Mouse (Mus musculus): ENCODE measurements around the gene Rps3a1. TPM values are rescaled to one million over a fixed set of nuclear protein-coding genes. Genes with fewer than 3 reads are reported as not detected.

Rps3a1 gene
- polyA plus RNA-seq, 2 experiments = 946 to 1,025 TPM

DNA sequence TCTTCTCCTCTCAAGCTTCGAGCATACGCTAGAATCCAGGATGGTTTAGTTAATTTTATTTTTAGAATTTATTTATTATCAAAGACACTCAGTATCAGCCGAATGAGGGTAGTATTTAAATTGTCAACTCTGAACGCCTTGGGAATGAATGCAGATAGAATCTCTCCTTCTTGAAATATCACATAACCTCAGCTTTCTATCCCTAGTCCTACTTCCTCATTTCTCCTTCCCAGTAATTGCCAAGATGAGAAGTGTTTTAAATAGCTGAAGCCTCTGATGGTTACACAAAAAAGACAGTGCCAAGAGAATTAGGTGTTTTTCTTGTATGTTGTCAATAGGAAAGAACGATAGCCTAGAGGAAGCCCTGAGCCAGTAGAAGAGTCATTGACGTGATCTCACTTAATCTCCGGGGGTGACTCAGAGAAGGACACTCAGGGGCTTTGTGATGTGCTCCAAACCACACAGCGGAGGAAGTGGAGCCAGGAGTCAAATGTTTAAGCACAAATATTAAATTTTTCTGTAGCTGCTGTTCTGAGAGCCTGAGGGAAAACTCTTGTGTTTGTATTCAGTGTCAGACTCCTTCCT lies 26.4 kb upstream of the Rps3a1 start:
- no peak overlapping the region for H3K4me3 ChIP-seq (ENCODE audit: insufficient read depth in 1 of 2, low read depth in 2 of 2, low read length in 2 of 2)
- peak in 1 of 3 experiments; percentile 2 for DNase-seq (ENCODE audit: low read depth in 3 of 3, low spot score in 3 of 3)
- H3K4me1 ChIP-seq (replicated peaks; ENCODE audit: control insufficient read depth in 2 of 2, insufficient read depth in 2 of 2, low read length in 1 of 2) = no peaks in the 10 kb centered on the region
- no peak overlapping the region for H3K4me2 ChIP-seq (ENCODE audit: low read depth)
- H3K27ac ChIP-seq = no peak overlapping the region
- H3K9me3 ChIP-seq (ENCODE audit: control insufficient read depth, low read length) = no peaks in the 10 kb centered on the region
- no peak for TF ChIP-seq EP300 (IDR thresholded peaks at IDR 0.05; ENCODE audit: low read depth)
- TF ChIP-seq CTCF (IDR thresholded peaks at IDR 0.05; ENCODE audit: low read depth) = no peak
- no peaks in the 10 kb centered on the region for H3K36me3 ChIP-seq (replicated peaks; ENCODE audit: control insufficient read depth, insufficient read depth, low read depth)
- H3K27me3 ChIP-seq (ENCODE audit: control insufficient read depth, insufficient read depth, low read length) = no peaks in the 10 kb centered on the region
- 38% methylated on average over 8 of the region's 8 CpGs for WGBS (ENCODE audit: insufficient replicate concordance)
- no peak overlapping the region for H3K9ac ChIP-seq (replicated peaks)
- ATAC-seq (ENCODE audit: insufficient read depth) = no peak

- 77% methylated on average over 9 of the region's 9 CpGs for WGBS (ENCODE audit: insufficient replicate concordance)
- no peaks in the 10 kb centered on the region for H3K9me3 ChIP-seq (ENCODE audit: control insufficient read depth, low read length)
- H3K4me1 ChIP-seq (replicated peaks; ENCODE audit: control insufficient read depth in 2 of 2, insufficient read depth in 2 of 2, low read length in 1 of 2) = no peaks in the 10 kb centered on the region
- no peaks in the 10 kb centered on the region for H3K27me3 ChIP-seq (ENCODE audit: control insufficient read depth, insufficient read depth, low read length)
- H3K9ac ChIP-seq (replicated peaks) = no peak overlapping the region
- H3K4me2 ChIP-seq (ENCODE audit: low read depth) = no peak overlapping the region
- TF ChIP-seq CTCF (IDR thresholded peaks at IDR 0.05; ENCODE audit: low read depth) = no peak
- no peak for TF ChIP-seq EP300 (IDR thresholded peaks at IDR 0.05; ENCODE audit: low read depth)
- no peak overlapping the region for H3K4me3 ChIP-seq (ENCODE audit: insufficient read depth in 1 of 2, low read depth in 2 of 2, low read length in 2 of 2)
- H3K36me3 ChIP-seq (replicated peaks; ENCODE audit: control insufficient read depth, insufficient read depth, low read depth) = no peaks in the 10 kb centered on the region
- DNase-seq (ENCODE audit: low read depth in 3 of 3, low spot score in 3 of 3) (no peak), ATAC-seq (ENCODE audit: insufficient read depth) (no peak)
- H3K27ac ChIP-seq = no peak overlapping the region
Observed at GRCm38 (mm10) chr3:86149521-86149920, 7.0 kb upstream of the Rps3a1 start.

DNA sequence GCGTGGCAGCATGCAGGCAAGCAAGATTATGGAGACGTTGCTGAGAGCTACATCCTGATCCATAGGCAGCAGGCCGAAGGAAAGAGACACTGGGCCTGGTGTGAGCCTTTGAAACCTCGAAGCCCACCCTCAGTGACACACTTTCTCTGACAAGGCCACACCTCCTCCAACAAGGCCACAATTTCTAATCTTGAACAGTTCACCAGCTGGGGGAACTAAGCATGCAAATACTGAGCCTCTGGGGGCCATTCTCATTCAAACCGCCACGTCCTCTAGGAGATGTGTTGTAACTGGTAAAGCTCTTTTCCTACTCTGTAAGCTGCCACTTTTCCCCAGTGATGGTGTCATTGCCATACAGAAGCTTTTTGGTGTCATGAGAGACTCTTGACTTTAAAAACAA lies 6.6 kb upstream of the Rps3a1 start:
- Histone ChIP-seq H3K4me1 (replicated peaks; ENCODE audit: control insufficient read depth in 2 of 2, insufficient read depth in 2 of 2, low read length in 1 of 2) (no peaks in the 10 kb centered on the region), H3K9me3 (ENCODE audit: control insufficient read depth, low read length) (no peaks in the 10 kb centered on the region), H3K4me3 (ENCODE audit: insufficient read depth in 1 of 2, low read depth in 2 of 2, low read length in 2 of 2) (no peak overlapping the region), H3K36me3 (replicated peaks; ENCODE audit: control insufficient read depth, insufficient read depth, low read depth) (no peaks in the 10 kb centered on the region), H3K27ac (no peak overlapping the region), H3K4me2 (ENCODE audit: low read depth) (no peak overlapping the region), H3K27me3 (ENCODE audit: control insufficient read depth, insufficient read depth, low read length) (no peaks in the 10 kb centered on the region), H3K9ac (replicated peaks) (no peak overlapping the region)
- ATAC-seq (ENCODE audit: insufficient read depth) (no peak), DNase-seq (ENCODE audit: low read depth in 3 of 3, low spot score in 3 of 3) (no peak)
- 69% methylated on average over 6 of the region's 6 CpGs for WGBS (ENCODE audit: insufficient replicate concordance)
- no peak for TF ChIP-seq EP300 (IDR thresholded peaks at IDR 0.05; ENCODE audit: low read depth)

DNA sequence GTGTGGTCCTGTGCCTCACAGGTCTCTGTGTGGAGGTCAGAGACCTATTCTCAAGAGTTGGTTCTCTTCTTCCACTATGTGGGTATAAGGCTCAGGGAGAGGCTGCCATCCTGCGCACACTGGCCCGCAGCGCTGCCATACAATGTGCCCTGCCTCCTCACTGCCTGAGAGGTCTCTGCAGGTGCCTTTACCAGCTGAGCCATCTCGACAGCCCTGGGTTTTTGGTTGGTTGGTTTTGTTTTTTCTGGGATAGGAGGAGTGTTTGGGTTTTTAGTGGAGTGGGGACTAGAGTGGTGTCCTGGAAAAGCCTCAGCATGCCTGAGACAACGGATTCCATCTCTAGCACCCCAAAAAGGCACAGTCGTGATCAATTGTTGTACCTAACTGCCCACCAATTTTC lies 841 bp upstream of the Rps3a1 start:
- ATAC-seq (ENCODE audit: insufficient read depth) (no peak), DNase-seq (ENCODE audit: low read depth in 3 of 3, low spot score in 3 of 3) (no peak)
- no peak overlapping the region for H3K9ac ChIP-seq (replicated peaks)
- H3K9me3 ChIP-seq (ENCODE audit: control insufficient read depth, low read length) = no peaks in the 10 kb centered on the region
- TF ChIP-seq EP300 (IDR thresholded peaks at IDR 0.05; ENCODE audit: low read depth) (no peak), CTCF (IDR thresholded peaks at IDR 0.05; ENCODE audit: low read depth) (no peak)
- no peak overlapping the region for H3K27ac ChIP-seq
- 79% methylated on average over 6 of the region's 6 CpGs for WGBS (ENCODE audit: insufficient replicate concordance)
- H3K4me2 ChIP-seq (ENCODE audit: low read depth) = peak overlapping the region; percentile 50; the same call in 1 of the 2 replicates
- H3K27me3 ChIP-seq (ENCODE audit: control insufficient read depth, insufficient read depth, low read length) = no peaks in the 10 kb centered on the region
- H3K36me3 ChIP-seq (replicated peaks; ENCODE audit: control insufficient read depth, insufficient read depth, low read depth) = peaks cover 31% of the 10 kb centered on the region
- no peak overlapping the region for H3K4me3 ChIP-seq (ENCODE audit: insufficient read depth in 1 of 2, low read depth in 2 of 2, low read length in 2 of 2)
- H3K4me1 ChIP-seq (replicated peaks; ENCODE audit: control insufficient read depth in 2 of 2, insufficient read depth in 2 of 2, low read length in 1 of 2) = peaks cover 4 to 13% of the 10 kb centered on the region in 2 experiments

- Histone ChIP-seq H3K4me2 (ENCODE audit: low read depth) (peak overlapping the region; percentile 50), H3K36me3 (replicated peaks; ENCODE audit: control insufficient read depth, insufficient read depth, low read depth) (peaks cover 35% of the 10 kb centered on the region), H3K9me3 (ENCODE audit: control insufficient read depth, low read length) (no peaks in the 10 kb centered on the region), H3K4me1 (replicated peaks; ENCODE audit: control insufficient read depth in 2 of 2, insufficient read depth in 2 of 2, low read length in 1 of 2) (peaks cover 4 to 13% of the 10 kb centered on the region in 2 experiments), H3K9ac (replicated peaks) (no peak overlapping the region; the same call in 1 of the 2 replicates), H3K27me3 (ENCODE audit: control insufficient read depth, insufficient read depth, low read length) (no peaks in the 10 kb centered on the region), H3K4me3 (ENCODE audit: insufficient read depth in 1 of 2, low read depth in 2 of 2, low read length in 2 of 2) (peak overlapping the region in 1 of 2 experiments; percentile 99; a peak in 2 of 4 replicates), H3K27ac (no peak overlapping the region)
- DNase-seq (ENCODE audit: low read depth in 3 of 3, low spot score in 3 of 3) (no peak), ATAC-seq (ENCODE audit: insufficient read depth) (0 out of 2 replicates have a peak, but pooled peaks have one; percentile 1)
- TF ChIP-seq CTCF (IDR thresholded peaks at IDR 0.05; ENCODE audit: low read depth) = no peak
- no peak for TF ChIP-seq EP300 (IDR thresholded peaks at IDR 0.05; ENCODE audit: low read depth)
- 17% methylated on average over 6 of the region's 6 CpGs for WGBS (ENCODE audit: insufficient replicate concordance)
Observed at GRCm38 (mm10) chr3:86142934-86143317, 424 bp upstream of the Rps3a1 start.

All from liver, embryonic 14.5 days (tissue).